Mouse (Mus musculus) midbrain, embryonic 10.5 days (tissue): ENCODE measurements around the gene Cldn34b4. TPM values are rescaled to one million over a fixed set of nuclear protein-coding genes. Genes with fewer than 3 reads are reported as not detected.

Experiments used
- DNase-seq: peaks from one replicate; pipeline ENCODE4 v3.0.0-alpha.2; 2017; ENCODE audit warnings: low spot score
- H3K27ac ChIP-seq: fragments of 300-500 bp; sonication (generic); replicated peaks from 2 replicates; pipeline ENCODE4 v1.5.1; 2016; ENCODE audit warnings: mild to moderate bottlenecking
- H3K27me3 ChIP-seq: fragments of 300-500 bp; sonication (generic); 2 replicates; pipeline ENCODE4 v1.6.1; 2016; ENCODE audit warnings: low read depth, mild to moderate bottlenecking; ENCODE audit not compliant: poor library complexity, severe bottlenecking
- H3K36me3 ChIP-seq: fragments of 300-500 bp; sonication (generic); 2 replicates; pipeline ENCODE4 v1.6.1; 2016; ENCODE audit warnings: mild to moderate bottlenecking, moderate library complexity
- H3K4me1 ChIP-seq: fragments of 300-500 bp; sonication (generic); 2 replicates; pipeline ENCODE4 v1.6.1; 2016
- H3K4me3 ChIP-seq: fragments of 300-500 bp; sonication (generic); 2 replicates; pipeline ENCODE4 v1.5.1; 2016; ENCODE audit warnings: mild to moderate bottlenecking, moderate library complexity
- H3K9me3 ChIP-seq: fragments of 300-500 bp; sonication (generic); replicated peaks from 2 replicates; pipeline ENCODE4 v1.6.1; 2016; ENCODE audit warnings: mild to moderate bottlenecking
- WGBS: fragments of 180-500 bp; shearing (Covaris S2); methylation state at CpG from one replicate; pipeline ENCODE4 v1.1.7; 2016; 5-methylcytosine and 5-hydroxymethylcytosine counted together
- polyA plus RNA-seq: library from polyadenylated mRNA; unstranded; fragments of >200 nt; fragmentation: Nextera tagmentation; extraction: Ambion mirVana; gene quantifications from 2 replicates; pipeline ENCODE4 v1.2.1, GENCODE M21; 2016

Cldn34b4 gene
- polyA plus RNA-seq: not detected in 2 replicates

- no peak for DNase-seq
- Histone ChIP-seq H3K4me1 (no peaks in the 10 kb centered on the region), H3K9me3 (no peaks in the 10 kb centered on the region), H3K27ac (no peak within 1 kb of the TSS), H3K4me3 (no peak within 1 kb of the TSS), H3K36me3 (no peaks in the 10 kb centered on the region), H3K27me3 (no peaks in the 10 kb centered on the region)
- 82% methylated on average over 3 of the region's 3 CpGs for WGBS
Measured at GRCm38 (mm10) chrX:76393050-76393449, at the start of gene Cldn34b4. TSS of gene Cldn34b4 (plus strand) at chrX:76393350.

Other genes starting within 250 kb of the Cldn34b4 start
- not detected in 2 replicates for gene Cldn34b3, start 129.0 kb upstream of the Cldn34b4 start, polyA plus RNA-seq
- gene Cldn34d, start 209.6 kb downstream of the Cldn34b4 start, polyA plus RNA-seq: not detected in 2 replicates